Mouse (Mus musculus): ENCODE data around the gene Vmn1r235. TPM values are rescaled to one million over a fixed set of nuclear protein-coding genes. Genes with fewer than 3 reads are reported as not detected.
"Not testable (repeated sequence)": the region's sequence is repeated elsewhere in the genome, so short reads cannot be mapped to it uniquely, and the experiment has no call there.

The Vmn1r235 gene
- polyA plus RNA-seq (2016; fragmentation: Nextera tagmentation; extraction: Ambion mirVana): not detected in 2 replicates

- H3K9me3 ChIP-seq: no peaks in the 10 kb centered on the region
- H3K27me3 ChIP-seq (ENCODE audit: insufficient read depth, poor library complexity, severe bottlenecking): no peaks in the 10 kb centered on the region
- no peak for DNase-seq (ENCODE audit: low spot score)
- no peaks in the 10 kb centered on the region for H3K36me3 ChIP-seq
- no peak within 1 kb of the TSS for H3K4me3 ChIP-seq
- H3K27ac ChIP-seq: no peak within 1 kb of the TSS
- no peaks in the 10 kb centered on the region for H3K4me1 ChIP-seq
Observed at GRCm38 (mm10) chr17:21256111-21256510, at the start of gene Vmn1r235. Gene Vmn1r235, plus strand, starts transcription at chr17:21256411.

- not testable (repeated sequence) for H3K4me1 ChIP-seq; H3K4me3 ChIP-seq; DNase-seq (ENCODE audit: low spot score); H3K27me3 ChIP-seq (ENCODE audit: insufficient read depth, poor library complexity, severe bottlenecking); H3K9me3 ChIP-seq; H3K27ac ChIP-seq; H3K36me3 ChIP-seq
- WGBS: 72% methylated on average over 1 of the region's 1 CpGs
Observed at GRCm38 (mm10) chr17:21211081-21211480, 45.1 kb upstream of the Vmn1r235 start.

- H3K4me1 ChIP-seq: no peaks in the 10 kb centered on the region
- H3K27ac ChIP-seq: no peak within 1 kb of the TSS
- H3K4me3 ChIP-seq: no peak within 1 kb of the TSS
- no peaks in the 10 kb centered on the region for H3K36me3 ChIP-seq
- no peaks in the 10 kb centered on the region for H3K27me3 ChIP-seq (ENCODE audit: insufficient read depth, poor library complexity, severe bottlenecking)
- WGBS: 81% methylated on average over 1 of the region's 1 CpGs
- H3K9me3 ChIP-seq: no peaks in the 10 kb centered on the region
- no peak for DNase-seq (ENCODE audit: low spot score)
Observed at GRCm38 (mm10) chr17:21225787-21226186, 30.4 kb upstream of the Vmn1r235 start, which contains the start of gene Vmn1r234. Gene Vmn1r234, plus strand, starts transcription at chr17:21226087.

- Histone ChIP-seq H3K4me1 (no peaks in the 10 kb centered on the region), H3K4me3 (no peak overlapping the region), H3K9me3 (no peaks in the 10 kb centered on the region), H3K27ac (no peak overlapping the region), H3K27me3 (ENCODE audit: insufficient read depth, poor library complexity, severe bottlenecking) (no peaks in the 10 kb centered on the region), H3K36me3 (no peaks in the 10 kb centered on the region)
- WGBS: 24% methylated on average over 9 of the region's 9 CpGs
- DNase-seq (ENCODE audit: low spot score): no peak
Observed at GRCm38 (mm10) chr17:21231654-21232053, 24.6 kb upstream of the Vmn1r235 start.

- Histone ChIP-seq H3K27ac (no peak overlapping the region), H3K9me3 (no peaks in the 10 kb centered on the region), H3K27me3 (ENCODE audit: insufficient read depth, poor library complexity, severe bottlenecking) (no peaks in the 10 kb centered on the region), H3K4me1 (no peaks in the 10 kb centered on the region), H3K36me3 (no peaks in the 10 kb centered on the region), H3K4me3 (no peak overlapping the region)
- 11% methylated on average over 4 of the region's 4 CpGs for WGBS
- DNase-seq (ENCODE audit: low spot score): no peak
Observed at GRCm38 (mm10) chr17:21272103-21272502, 15.9 kb downstream of the Vmn1r235 start.

- no peaks in the 10 kb centered on the region for H3K36me3 ChIP-seq
- H3K4me1 ChIP-seq: no peaks in the 10 kb centered on the region
- DNase-seq (ENCODE audit: low spot score): no peak
- no peaks in the 10 kb centered on the region for H3K9me3 ChIP-seq
- no peak within 1 kb of the TSS for H3K4me3 ChIP-seq
- no peak within 1 kb of the TSS for H3K27ac ChIP-seq
- no peaks in the 10 kb centered on the region for H3K27me3 ChIP-seq (ENCODE audit: insufficient read depth, poor library complexity, severe bottlenecking)
- 66% methylated on average over 3 of the region's 3 CpGs for WGBS
Observed at GRCm38 (mm10) chr17:21282642-21283041, 26.4 kb downstream of the Vmn1r235 start, which contains the start of gene Vmn1r236. Gene Vmn1r236, plus strand, starts transcription at chr17:21282942.

GRCm38 (mm10) chr17:21284395-21284794, 28.2 kb downstream of the Vmn1r235 start:
- DNase-seq (ENCODE audit: low spot score): no peak
- Histone ChIP-seq H3K9me3 (no peaks in the 10 kb centered on the region), H3K4me1 (no peaks in the 10 kb centered on the region), H3K36me3 (no peaks in the 10 kb centered on the region), H3K27ac (no peak overlapping the region), H3K27me3 (ENCODE audit: insufficient read depth, poor library complexity, severe bottlenecking) (no peaks in the 10 kb centered on the region), H3K4me3 (no peak overlapping the region)

- Histone ChIP-seq H3K27me3 (ENCODE audit: insufficient read depth, poor library complexity, severe bottlenecking) (no peaks in the 10 kb centered on the region), H3K4me3 (no peak overlapping the region), H3K9me3 (no peaks in the 10 kb centered on the region), H3K4me1 (no peaks in the 10 kb centered on the region), H3K27ac (no peak overlapping the region), H3K36me3 (no peaks in the 10 kb centered on the region)
- DNase-seq (ENCODE audit: low spot score): no peak
Observed at GRCm38 (mm10) chr17:21289695-21290094, 33.5 kb downstream of the Vmn1r235 start.

- DNase-seq (ENCODE audit: low spot score): no peak
- Histone ChIP-seq H3K4me3 (no peak within 1 kb of the TSS), H3K27ac (no peak within 1 kb of the TSS), H3K9me3 (no peaks in the 10 kb centered on the region; the same call in 1 of the 2 replicates), H3K27me3 (ENCODE audit: insufficient read depth, poor library complexity, severe bottlenecking) (no peaks in the 10 kb centered on the region), H3K4me1 (no peaks in the 10 kb centered on the region), H3K36me3 (no peaks in the 10 kb centered on the region)
Observed at GRCm38 (mm10) chr17:21311565-21311964, 55.4 kb downstream of the Vmn1r235 start, which contains the start of gene Vmn1r237. Gene Vmn1r237, plus strand, starts transcription at chr17:21311865.

Small RNAs within 50 kb of the gene (microRNA-seq; reads per million reads assigned to microRNA genes)
- gene Gm26384: not detected

Other genes with a start within 250 kb of the Vmn1r235 start
- gene Zfp160, start 247.5 kb upstream of the Vmn1r235 start, polyA plus RNA-seq (2016; fragmentation: Nextera tagmentation; extraction: Ambion mirVana): 10.1 TPM in 2 replicates
- not detected in 2 replicates for gene Vmn1r234, start 30.3 kb upstream of the Vmn1r235 start, polyA plus RNA-seq (2016; fragmentation: Nextera tagmentation; extraction: Ambion mirVana)
- not detected in 2 replicates for gene Vmn1r236, start 26.5 kb downstream of the Vmn1r235 start, polyA plus RNA-seq (2016; fragmentation: Nextera tagmentation; extraction: Ambion mirVana)
- gene Vmn1r237, start 55.5 kb downstream of the Vmn1r235 start, polyA plus RNA-seq (2016; fragmentation: Nextera tagmentation; extraction: Ambion mirVana): not detected in 2 replicates
- 1.8 and 2.2 TPM in 2 replicates for gene Zfp677, start 127.3 kb downstream of the Vmn1r235 start, polyA plus RNA-seq (2016; fragmentation: Nextera tagmentation; extraction: Ambion mirVana)
- 3.8 and 3.9 TPM in 2 replicates for gene Zfp54, start 166.8 kb downstream of the Vmn1r235 start, polyA plus RNA-seq (2016; fragmentation: Nextera tagmentation; extraction: Ambion mirVana)
- 13.2 and 14.1 TPM in 2 replicates for gene Zfp51, start 194.0 kb downstream of the Vmn1r235 start, polyA plus RNA-seq (2016; fragmentation: Nextera tagmentation; extraction: Ambion mirVana)
- gene Zfp53, start 232.6 kb downstream of the Vmn1r235 start, polyA plus RNA-seq (2016; fragmentation: Nextera tagmentation; extraction: Ambion mirVana): 6.4 and 8.0 TPM in 2 replicates

All from heart, embryonic 10.5 days (tissue).